Comparison of ENCODE assay signal across 22 mouse cellular contexts in the genomic region with DNA sequence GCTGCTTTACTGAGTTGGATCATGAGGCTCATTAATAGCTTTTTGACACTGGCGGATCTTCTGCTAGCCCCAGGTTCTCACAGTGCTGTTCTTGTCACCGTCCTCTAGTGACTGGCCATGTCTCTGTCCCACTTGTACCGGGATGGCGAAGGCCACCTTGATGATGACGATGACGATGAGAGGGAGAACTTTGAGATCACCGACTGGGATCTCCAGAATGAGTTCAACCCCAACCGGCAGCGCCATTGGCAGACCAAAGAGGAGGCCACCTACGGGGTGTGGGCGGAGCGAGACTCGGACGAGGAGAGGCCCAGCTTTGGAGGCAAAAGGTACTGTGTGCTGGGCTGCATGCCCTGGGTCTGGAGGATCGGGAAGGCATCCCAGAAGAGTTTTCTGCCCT. TPM values are rescaled to one million over a fixed set of nuclear protein-coding genes. Genes with fewer than 3 reads are reported as not detected.
A peak's percentile ranks its signal among the peaks of the same experiment; 100 is the strongest.
DNase-seq lines count a peak whose midpoint lies in the region; ATAC-seq and TF ChIP-seq lines count a peak whose summit lies in the region.
"Had no signal": no experiment of that assay in that cellular context is flagged by ENCODE, and none has a peak within 500 bp of the region (broad histone marks: within the 10 kb centered on the region; RNA-seq: fewer than 3 reads in every experiment).

No protein-coding gene starts in this region.

- H3K4me2 ChIP-seq in midbrain, embryonic 13.5 days (replicated peaks), result no peak overlapping the region
- H3K4me2 ChIP-seq in midbrain, embryonic 16.5 days (ENCODE audit: low read length), result no peak overlapping the region
- H3K4me2 ChIP-seq in kidney, embryonic 15.5 days, result no peak overlapping the region

- peaks cover 4% of the 10 kb centered on the region; the same call in 1 of the 2 replicates for H3K27me3 ChIP-seq in midbrain, embryonic 13.5 days
- no peaks in the 10 kb centered on the region for H3K27me3 ChIP-seq in midbrain, embryonic 16.5 days (ENCODE audit: control insufficient read depth, insufficient read depth, low read depth, low read length)
- no peaks in the 10 kb centered on the region for H3K27me3 ChIP-seq in G1E (ENCODE audit: insufficient read depth, low read length)
- no peaks in the 10 kb centered on the region for H3K27me3 ChIP-seq in limb, embryonic 10.5 days (ENCODE audit: low read depth, poor library complexity, severe bottlenecking)
- H3K27me3 ChIP-seq in kidney, embryonic 15.5 days, result no peaks in the 10 kb centered on the region
- H3K27me3 ChIP-seq: embryonic facial prominence, embryonic 15.5 days; hindbrain, embryonic 15.5 days; Patski had no signal

- peaks cover 26% of the 10 kb centered on the region for H3K4me1 ChIP-seq in midbrain, embryonic 13.5 days (replicated peaks)
- peaks cover 14% of the 10 kb centered on the region for H3K4me1 ChIP-seq in midbrain, embryonic 16.5 days (ENCODE audit: control insufficient read depth, insufficient read depth, low read length)
- H3K4me1 ChIP-seq in G1E (ENCODE audit: insufficient read depth, low read depth, low read length), result peaks cover 48% of the 10 kb centered on the region
- H3K4me1 ChIP-seq in limb, embryonic 10.5 days, result peaks cover 22% of the 10 kb centered on the region
- H3K4me1 ChIP-seq in kidney, embryonic 15.5 days, result peaks cover 31% of the 10 kb centered on the region

- no peak for ATAC-seq in midbrain, embryonic 13.5 days
- ATAC-seq in midbrain, embryonic 16.5 days, result no peak
- ATAC-seq in G1E (ENCODE audit: extremely low read depth, insufficient number of reproducible peaks, low FRiP score, poor library complexity, severe bottlenecking), result no peak
- ATAC-seq in kidney, embryonic 15.5 days (replicated peaks; ENCODE audit: low FRiP score), result no peak
- ATAC-seq: activated CD4-positive, CD25-positive, alpha-beta regulatory T cell, adult 4 months; forebrain, embryonic 16.5 days; Patski had no signal

- no peaks in the 10 kb centered on the region for H3K9me3 ChIP-seq in midbrain, embryonic 13.5 days
- no peaks in the 10 kb centered on the region for H3K9me3 ChIP-seq in midbrain, embryonic 16.5 days (replicated peaks; ENCODE audit: control insufficient read depth, low read length, poor library complexity, severe bottlenecking)
- no peaks in the 10 kb centered on the region for H3K9me3 ChIP-seq in G1E (replicated peaks)
- H3K9me3 ChIP-seq in limb, embryonic 10.5 days (replicated peaks), result no peaks in the 10 kb centered on the region
- H3K9me3 ChIP-seq in kidney, embryonic 15.5 days (replicated peaks), result no peaks in the 10 kb centered on the region
- H3K9me3 ChIP-seq: embryonic facial prominence, embryonic 15.5 days; forebrain, embryonic 10.5 days; hindbrain, embryonic 15.5 days had no signal

- no peak overlapping the region for H3K9ac ChIP-seq in midbrain, embryonic 13.5 days (replicated peaks)
- no peak overlapping the region for H3K9ac ChIP-seq in midbrain, embryonic 16.5 days (ENCODE audit: low read depth, low read length)
- no peak overlapping the region for H3K9ac ChIP-seq in kidney, embryonic 15.5 days
- H3K9ac ChIP-seq: embryonic facial prominence, embryonic 15.5 days; hindbrain, embryonic 15.5 days had no signal

- 95% methylated on average over 15 of the region's 15 CpGs for WGBS in midbrain, embryonic 13.5 days
- 94% methylated on average over 15 of the region's 15 CpGs for WGBS in midbrain, embryonic 16.5 days
- 95% methylated on average over 15 of the region's 15 CpGs for WGBS in limb, embryonic 10.5 days
- 93% methylated on average over 15 of the region's 15 CpGs for WGBS in kidney, embryonic 15.5 days

- H3K36me3 ChIP-seq in midbrain, embryonic 13.5 days, result peaks cover 54% of the 10 kb centered on the region
- H3K36me3 ChIP-seq in midbrain, embryonic 16.5 days (ENCODE audit: control insufficient read depth, insufficient read depth, low read length), result peaks cover 36% of the 10 kb centered on the region
- peaks cover 55% of the 10 kb centered on the region for H3K36me3 ChIP-seq in G1E (replicated peaks)
- peaks cover 54% of the 10 kb centered on the region for H3K36me3 ChIP-seq in limb, embryonic 10.5 days
- peaks cover 54% of the 10 kb centered on the region for H3K36me3 ChIP-seq in kidney, embryonic 15.5 days

- DNase-seq in heart, adult 11 months, result peak; percentile 90
- DNase-seq in heart, postnatal 4 days, result no peak
- no peak for DNase-seq in G1E (ENCODE audit: low spot score)
- DNase-seq in limb, embryonic 10.5 days (ENCODE audit: low spot score), result no peak
- DNase-seq: adrenal gland, postnatal 14 days; cerebellum, adult 2 months; cerebellum, postnatal 10 days; gastrocnemius, postnatal 10 days; heart, adult 2 months had no signal

- TF ChIP-seq CTCF in G1E (IDR thresholded peaks at IDR 0.05; ENCODE audit: low read depth, low read length), result no peak

- peak overlapping the region; percentile 97; the same call in 1 of the 2 replicates for H3K4me3 ChIP-seq in midbrain, embryonic 13.5 days (replicated peaks)
- H3K4me3 ChIP-seq in midbrain, embryonic 16.5 days (ENCODE audit: low read depth, low read length), result no peak overlapping the region
- peak overlapping the region; percentile 100; the same call in 1 of the 2 replicates for H3K4me3 ChIP-seq in G1E (ENCODE audit: low read depth, low read length)
- peak overlapping the region; percentile 95; the same call in 1 of the 2 replicates for H3K4me3 ChIP-seq in limb, embryonic 10.5 days
- H3K4me3 ChIP-seq in kidney, embryonic 15.5 days (replicated peaks), result no peak overlapping the region
- H3K4me3 ChIP-seq: heart, adult 2 months had no signal

- H3K27ac ChIP-seq in midbrain, embryonic 13.5 days, result no peak overlapping the region
- no peak overlapping the region for H3K27ac ChIP-seq in midbrain, embryonic 16.5 days (ENCODE audit: low read length)
- no peak overlapping the region for H3K27ac ChIP-seq in limb, embryonic 10.5 days
- H3K27ac ChIP-seq in kidney, embryonic 15.5 days, result no peak overlapping the region
- H3K27ac ChIP-seq: embryonic facial prominence, embryonic 15.5 days; forebrain, embryonic 10.5 days; heart, adult 2 months; hindbrain, embryonic 15.5 days had no signal

RNA-seq across cellular contexts. Expression of gene Tfip11, which starts 1.7 kb away (rescaled TPM):
- total RNA-seq in heart, postnatal 4 days (2021), result 10 to 100 TPM; 20.3 to 20.5 TPM
- polyA plus RNA-seq in midbrain, embryonic 13.5 days (2015; fragmentation: Nextera tagmentation; extraction: Ambion mirVana), result 35.9 and 36.3 TPM in 2 replicates
- 37.0 and 37.2 TPM in 2 replicates for polyA plus RNA-seq in midbrain, embryonic 16.5 days (2015; fragmentation: Nextera tagmentation; extraction: Ambion mirVana)
- total RNA-seq in G1E (2014; fragmentation: Nextera tagmentation), result 19.4 and 21.7 TPM in 2 replicates
- 14.9 and 19.4 TPM in 2 replicates for total RNA-seq in G1E (2017)
- polyA plus RNA-seq in G1E (2012), result 54.1 and 58.2 TPM in 2 replicates
- 43.5 and 44.4 TPM in 2 replicates for polyA plus RNA-seq in limb, embryonic 10.5 days (2016; fragmentation: Nextera tagmentation; extraction: Ambion mirVana)
- 30.5 and 33.8 TPM in 2 replicates for polyA plus RNA-seq in kidney, embryonic 15.5 days (2015; fragmentation: Nextera tagmentation; extraction: Ambion mirVana)

RNA-seq across cellular contexts. Expression of gene Srrd, which starts 15.0 kb away (rescaled TPM):
- 10 to 100 TPM; 11.5 to 14.6 TPM for total RNA-seq in heart, postnatal 4 days (2021)
- polyA plus RNA-seq in midbrain, embryonic 13.5 days (2015; fragmentation: Nextera tagmentation; extraction: Ambion mirVana), result 50.6 and 53.8 TPM in 2 replicates
- 51.7 and 56.8 TPM in 2 replicates for polyA plus RNA-seq in midbrain, embryonic 16.5 days (2015; fragmentation: Nextera tagmentation; extraction: Ambion mirVana)
- total RNA-seq in G1E (2014; fragmentation: Nextera tagmentation) (28.0 and 49.0 TPM in 2 replicates), G1E (2017) (18.5 and 28.7 TPM in 2 replicates)
- 21.3 and 27.5 TPM in 2 replicates for polyA plus RNA-seq in G1E (2012)
- polyA plus RNA-seq in limb, embryonic 10.5 days (2016; fragmentation: Nextera tagmentation; extraction: Ambion mirVana), result 56.2 and 59.2 TPM in 2 replicates
- polyA plus RNA-seq in kidney, embryonic 15.5 days (2015; fragmentation: Nextera tagmentation; extraction: Ambion mirVana), result 38.5 and 44.8 TPM in 2 replicates

RNA-seq across cellular contexts. Expression of gene Hps4, which starts 15.0 kb away (rescaled TPM):
- total RNA-seq in heart, postnatal 4 days (2021), result 10 to 100 TPM; 14.4 to 15.5 TPM
- 42.6 and 43.5 TPM in 2 replicates for polyA plus RNA-seq in midbrain, embryonic 13.5 days (2015; fragmentation: Nextera tagmentation; extraction: Ambion mirVana)
- 41.8 and 45.6 TPM in 2 replicates for polyA plus RNA-seq in midbrain, embryonic 16.5 days (2015; fragmentation: Nextera tagmentation; extraction: Ambion mirVana)
- total RNA-seq in G1E (2014; fragmentation: Nextera tagmentation), result 31.7 and 33.8 TPM in 2 replicates
- total RNA-seq in G1E (2017), result 16.7 and 21.5 TPM in 2 replicates
- polyA plus RNA-seq in G1E (2012), result 40.7 and 47.7 TPM in 2 replicates
- 38.9 and 39.1 TPM in 2 replicates for polyA plus RNA-seq in limb, embryonic 10.5 days (2016; fragmentation: Nextera tagmentation; extraction: Ambion mirVana)
- 33.4 and 39.1 TPM in 2 replicates for polyA plus RNA-seq in kidney, embryonic 15.5 days (2015; fragmentation: Nextera tagmentation; extraction: Ambion mirVana)

RNA-seq across cellular contexts. Expression of gene Gm6583, which starts 28.0 kb away (rescaled TPM):
- total RNA-seq in heart, postnatal 4 days (2021), result under 1 TPM in 1 of 2 experiments, not detected in 1; 0.11 TPM
- polyA plus RNA-seq in midbrain, embryonic 13.5 days (2015; fragmentation: Nextera tagmentation; extraction: Ambion mirVana), result 0.14 and 0.17 TPM in 2 replicates
- 0.17 and 0.29 TPM in 2 replicates for polyA plus RNA-seq in midbrain, embryonic 16.5 days (2015; fragmentation: Nextera tagmentation; extraction: Ambion mirVana)
- total RNA-seq in G1E (2014; fragmentation: Nextera tagmentation) (not detected in 2 replicates), G1E (2017) (not detected in 2 replicates)
- polyA plus RNA-seq in G1E (2012), result not detected in 2 replicates
- 0.14 and 0.25 TPM in 2 replicates for polyA plus RNA-seq in limb, embryonic 10.5 days (2016; fragmentation: Nextera tagmentation; extraction: Ambion mirVana)
- polyA plus RNA-seq in kidney, embryonic 15.5 days (2015; fragmentation: Nextera tagmentation; extraction: Ambion mirVana), result 0.19 and 0.26 TPM in 2 replicates
- total RNA-seq: adrenal gland, adult 18-20 months; adrenal gland, postnatal 14 days; gastrocnemius, postnatal 10 days; gastrocnemius, postnatal 4 days; heart, postnatal 25 days had no signal
- polyA plus RNA-seq: activated CD4-positive, CD25-positive, alpha-beta regulatory T cell, adult 4 months; cerebellum, adult 2 months; frontal cortex, adult 2 months had no signal

RNA-seq across cellular contexts. Expression of gene Tpst2, which starts 51.4 kb away (rescaled TPM):
- total RNA-seq in heart, postnatal 4 days (2021), result 10 to 100 TPM; 44.4 to 45.6 TPM
- 24.4 and 25.4 TPM in 2 replicates for polyA plus RNA-seq in midbrain, embryonic 13.5 days (2015; fragmentation: Nextera tagmentation; extraction: Ambion mirVana)
- polyA plus RNA-seq in midbrain, embryonic 16.5 days (2015; fragmentation: Nextera tagmentation; extraction: Ambion mirVana), result 26.2 and 34.5 TPM in 2 replicates
- total RNA-seq in G1E (2014; fragmentation: Nextera tagmentation), result 43.7 and 55.7 TPM in 2 replicates
- total RNA-seq in G1E (2017), result 32.9 and 37.3 TPM in 2 replicates
- polyA plus RNA-seq in G1E (2012), result 103 and 156 TPM in 2 replicates
- 37.5 and 38.0 TPM in 2 replicates for polyA plus RNA-seq in limb, embryonic 10.5 days (2016; fragmentation: Nextera tagmentation; extraction: Ambion mirVana)
- polyA plus RNA-seq in kidney, embryonic 15.5 days (2015; fragmentation: Nextera tagmentation; extraction: Ambion mirVana), result 53.4 and 60.0 TPM in 2 replicates

Comparison
In these comparisons a context has a peak if more than half of its experiments do, and no peak if none do; other contexts are left out.
1. H3K4me3 ChIP-seq: peak in midbrain, embryonic 13.5 days (single experiment), G1E (single experiment) and limb, embryonic 10.5 days (single experiment); none in midbrain, embryonic 16.5 days (single experiment) and kidney, embryonic 15.5 days (single experiment).